Mouse (Mus musculus) heart, adult 2 months (tissue): ENCODE measurements around the gene Ugt1a10. TPM values are rescaled to one million over a fixed set of nuclear protein-coding genes. Genes with fewer than 3 reads are reported as not detected.

Experiments
- DNase-seq, 2 experiments: peaks; one replicate each; pipeline ENCODE4 v3.0.0; 2021
- H3K27ac ChIP-seq: fragments of 200-600 bp; 2 replicates; pipeline ENCODE4 v1.8.1; 2022
- H3K27me3 ChIP-seq: fragments of 200-500 bp; 2 replicates; pipeline ENCODE4 v1.6.1; 2012; ENCODE audit warnings: mild to moderate bottlenecking, low read length, inconsistent platforms, mixed read lengths; ENCODE audit not compliant: control insufficient read depth, insufficient read depth
- H3K36me3 ChIP-seq: fragments of 200-500 bp; 2 replicates; pipeline ENCODE4 v1.6.1; 2012; ENCODE audit warnings: low read length, inconsistent platforms; ENCODE audit not compliant: control insufficient read depth, insufficient read depth
- H3K4me1 ChIP-seq: fragments of 200-500 bp; 2 replicates; pipeline ENCODE4 v1.6.1; 2011; ENCODE audit warnings: low read length; ENCODE audit not compliant: control insufficient read depth, insufficient read depth
- H3K4me3 ChIP-seq: fragments of 200-600 bp; 2 replicates; pipeline ENCODE4 v1.8.1; 2022
- H3K79me2 ChIP-seq: fragments of 200-500 bp; replicated peaks from 2 replicates; pipeline ENCODE4 v1.6.1; 2012; ENCODE audit warnings: mild to moderate bottlenecking, inconsistent platforms, low read length, moderate library complexity, mixed read lengths; ENCODE audit not compliant: control insufficient read depth, insufficient read depth
- H3K9ac ChIP-seq: fragments of 200-500 bp; 2 replicates; pipeline ENCODE4 v1.6.1; 2012; ENCODE audit warnings: low read depth, mild to moderate bottlenecking, control low read depth, inconsistent platforms, low read length, mixed read lengths
- CTCF ChIP-seq: fragments of 200-600 bp; IDR thresholded peaks from 2 replicates; pipeline ENCODE4 v1.8.1; 2022; ENCODE audit warnings: antibody characterized with exemption, mild to moderate bottlenecking, moderate library complexity
- EP300 ChIP-seq: fragments of 200-500 bp; IDR thresholded peaks from 2 replicates; pipeline ENCODE4 v1.6.1; 2011; ENCODE audit warnings: low read depth, low read length, control low read depth; ENCODE audit not compliant: insufficient read depth
- POLR2A ChIP-seq: fragments of 200-500 bp; IDR thresholded peaks from 2 replicates; pipeline ENCODE4 v1.6.1; 2011; ENCODE audit warnings: mild to moderate bottlenecking, low read depth, low read length, control low read depth; ENCODE audit not compliant: insufficient read depth
- WGBS: fragments of 180-500 bp; shearing (Covaris S2); methylation state at CpG from one replicate; pipeline ENCODE4 v1.1.7; 2018; 5-methylcytosine and 5-hydroxymethylcytosine counted together
- intact Hi-C: fragments of 180-260 bp; cut with DNase I; formaldehyde crosslinking; loops from one replicate; pipeline ENCODE4 v1.15.1; 2025
- polyA plus RNA-seq: library from polyadenylated mRNA; depleted of rRNA; stranded (reverse); fragments of >200 nt; gene quantifications from 2 replicates; pipeline ENCODE4 v1.2.3, GENCODE M21; 2012
- total RNA-seq, 2 experiments: library from RNA; stranded (reverse); gene quantifications; 2 replicates each; pipeline ENCODE4 v1.2.3; 2021

Ugt1a10 gene
- total and polyA plus RNA-seq, 3 experiments = not detected

- no peak overlapping the region for H3K9ac ChIP-seq
- H3K27ac ChIP-seq = no peak overlapping the region
- TF ChIP-seq POLR2A (no peak), CTCF (peak; percentile 31), EP300 (no peak)
- no peaks in the 10 kb centered on the region for H3K27me3 ChIP-seq
- H3K36me3 ChIP-seq = no peaks in the 10 kb centered on the region
- H3K4me1 ChIP-seq = no peaks in the 10 kb centered on the region
- intact Hi-C loops = no loop called here
- peak in 1 of 2 experiments; percentile 20 for DNase-seq
- H3K4me3 ChIP-seq = no peak overlapping the region
- WGBS = 48% methylated on average over 2 of the region's 2 CpGs
- H3K79me2 ChIP-seq = no peaks in the 10 kb centered on the region
Measured at GRCm38 (mm10) chr1:88217144-88217543, 162.0 kb downstream of the Ugt1a10 start.

- H3K27me3 ChIP-seq = no peaks in the 10 kb centered on the region
- H3K79me2 ChIP-seq = no peaks in the 10 kb centered on the region
- H3K36me3 ChIP-seq = no peaks in the 10 kb centered on the region
- H3K27ac ChIP-seq = no peak overlapping the region
- no peaks in the 10 kb centered on the region for H3K4me1 ChIP-seq
- intact Hi-C loops = no loop called here
- H3K4me3 ChIP-seq = no peak overlapping the region
- no peak overlapping the region for H3K9ac ChIP-seq
- no peak for TF ChIP-seq CTCF
- TF ChIP-seq POLR2A = no peak
- TF ChIP-seq EP300 = no peak
- DNase-seq = no peak
- 34% methylated on average over 3 of the region's 3 CpGs for WGBS
Measured at GRCm38 (mm10) chr1:88217576-88217975, 162.4 kb downstream of the Ugt1a10 start.

- no peak overlapping the region for H3K27ac ChIP-seq
- H3K79me2 ChIP-seq = no peaks in the 10 kb centered on the region
- 65% methylated on average over 9 of the region's 9 CpGs for WGBS
- TF ChIP-seq POLR2A = no peak
- TF ChIP-seq CTCF = no peak
- no peak for TF ChIP-seq EP300
- H3K4me3 ChIP-seq = no peak overlapping the region
- no peaks in the 10 kb centered on the region for H3K36me3 ChIP-seq
- DNase-seq = peak in 1 of 2 experiments; percentile 31
- intact Hi-C loops = no loop called here
- no peaks in the 10 kb centered on the region for H3K27me3 ChIP-seq
- H3K9ac ChIP-seq = no peak overlapping the region
- H3K4me1 ChIP-seq = no peaks in the 10 kb centered on the region
Measured at GRCm38 (mm10) chr1:88218051-88218450, 162.9 kb downstream of the Ugt1a10 start.

GRCm38 (mm10) chr1:88218591-88218990 lies 163.4 kb downstream of the Ugt1a10 start:
- Histone ChIP-seq H3K36me3 (no peaks in the 10 kb centered on the region), H3K27ac (no peak overlapping the region), H3K27me3 (no peaks in the 10 kb centered on the region), H3K9ac (no peak overlapping the region), H3K4me3 (no peak overlapping the region), H3K79me2 (no peaks in the 10 kb centered on the region), H3K4me1 (no peaks in the 10 kb centered on the region)
- DNase-seq = no peak
- TF ChIP-seq EP300 (no peak), POLR2A (no peak), CTCF (no peak)
- intact Hi-C loops = no loop called here
- 45% methylated on average over 4 of the region's 4 CpGs for WGBS

GRCm38 (mm10) chr1:88219054-88219453 lies 163.9 kb downstream of the Ugt1a10 start:
- TF ChIP-seq EP300 = no peak
- TF ChIP-seq POLR2A = no peak
- TF ChIP-seq CTCF = no peak
- Histone ChIP-seq H3K79me2 (no peaks in the 10 kb centered on the region), H3K27me3 (no peaks in the 10 kb centered on the region), H3K9ac (no peak overlapping the region), H3K4me1 (no peaks in the 10 kb centered on the region), H3K27ac (no peak overlapping the region), H3K36me3 (no peaks in the 10 kb centered on the region), H3K4me3 (no peak overlapping the region)
- intact Hi-C loops = no loop called here
- no peak for DNase-seq
- 15% methylated on average over 1 of the region's 1 CpGs for WGBS

GRCm38 (mm10) chr1:88220336-88220735 lies 165.1 kb downstream of the Ugt1a10 start:
- TF ChIP-seq CTCF (no peak), POLR2A (no peak), EP300 (no peak)
- intact Hi-C loops = no loop called here
- Histone ChIP-seq H3K4me3 (no peak overlapping the region), H3K27me3 (no peaks in the 10 kb centered on the region), H3K79me2 (no peaks in the 10 kb centered on the region), H3K9ac (no peak overlapping the region), H3K27ac (no peak overlapping the region), H3K36me3 (no peaks in the 10 kb centered on the region), H3K4me1 (no peaks in the 10 kb centered on the region)
- peak in 1 of 2 experiments; percentile 17 for DNase-seq
